Mouse (Mus musculus) MEL (cell line): Measurements from ENCODE around the gene Pigt.

Source experiments
- CTCF ChIP-seq, 3 experiments: IDR thresholded peaks in 2 of 3; conservative IDR thresholded peaks in 1 of 3; 2 replicates each; pipeline ENCODE4 v1.5.1; 2011 to 2012; ENCODE audit warnings: low read length in 3 of 3, low read depth in 2 of 3, mild to moderate bottlenecking in 2 of 3, improper control_type of control experiment in 1 of 3, inconsistent platforms in 1 of 3, mixed read lengths in 1 of 3, moderate library complexity in 1 of 3; ENCODE audit not compliant: control insufficient read depth in 1 of 3, insufficient read depth in 1 of 3, poor library complexity in 1 of 3, severe bottlenecking in 1 of 3
- E2F4 ChIP-seq: IDR thresholded peaks from 2 replicates; pipeline ENCODE4 v1.6.1; 2011; ENCODE audit warnings: low read depth, low read length, improper control_type of control experiment, borderline replicate concordance
- EP300 ChIP-seq, 2 experiments: IDR thresholded peaks; 2 replicates each; pipeline ENCODE4 v1.6.1; 2011; ENCODE audit warnings: improper control_type of control experiment in 2 of 2, low read length in 2 of 2, low read depth in 1 of 2, mild to moderate bottlenecking in 1 of 2
- MAX ChIP-seq: IDR thresholded peaks from 2 replicates; pipeline ENCODE4 v1.6.1; 2011; ENCODE audit warnings: low read length, improper control_type of control experiment
- MYB ChIP-seq: IDR thresholded peaks from 2 replicates; pipeline ENCODE4 v1.6.1; 2011; ENCODE audit warnings: mild to moderate bottlenecking, low read depth, low read length, improper control_type of control experiment
- MYC ChIP-seq: IDR thresholded peaks from 2 replicates; pipeline ENCODE4 v1.6.1; 2011; ENCODE audit warnings: low read depth, mild to moderate bottlenecking, low read length, improper control_type of control experiment, moderate library complexity
- POLR2A ChIP-seq, 2 experiments: IDR thresholded peaks; 2 replicates each; pipeline ENCODE4 v1.6.1; 2011 to 2012; ENCODE audit warnings: low read length in 2 of 2, mild to moderate bottlenecking in 2 of 2, control low read depth in 1 of 2, improper control_type of control experiment in 1 of 2, low read depth in 1 of 2, moderate library complexity in 1 of 2; ENCODE audit not compliant: control insufficient read depth in 1 of 2, insufficient read depth in 1 of 2, poor library complexity in 1 of 2
- SIN3A ChIP-seq: IDR thresholded peaks from 2 replicates; pipeline ENCODE4 v1.6.1; 2012; ENCODE audit warnings: low read length, improper control_type of control experiment, inconsistent platforms
- USF1 ChIP-seq: IDR thresholded peaks from 2 replicates; pipeline ENCODE4 v1.6.1; 2014; ENCODE audit warnings: low read depth, mild to moderate bottlenecking, inconsistent platforms, low read length, improper control_type of control experiment, moderate library complexity
- ZKSCAN1 ChIP-seq: IDR thresholded peaks from 2 replicates; pipeline ENCODE4 v1.6.1; 2012; ENCODE audit warnings: low read depth, mild to moderate bottlenecking, inconsistent platforms, low read length, improper control_type of control experiment, moderate library complexity

DNA sequence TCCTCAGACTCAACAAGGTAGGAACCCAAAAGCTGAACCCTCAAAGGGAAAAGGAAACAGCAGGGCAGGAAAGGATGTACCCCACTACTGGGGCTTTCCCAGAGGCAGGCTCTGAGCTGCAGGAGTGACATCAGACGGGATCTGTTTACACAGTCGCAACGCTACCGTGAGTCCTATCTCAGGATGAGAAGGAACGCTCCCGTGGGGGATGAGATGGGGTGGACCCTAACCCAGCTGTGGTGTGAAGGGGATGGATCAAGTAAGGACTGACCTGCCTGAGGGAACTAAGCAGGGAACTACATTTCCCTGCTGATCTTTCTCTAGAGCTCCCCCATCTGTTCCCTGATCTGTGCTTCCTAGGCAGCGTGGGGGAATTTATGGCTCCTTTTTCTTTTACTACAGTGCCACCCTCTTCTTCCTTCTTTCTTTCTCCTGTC is 40.4 kb upstream of the Pigt start, which contains the start of gene Sys1:
- TF ChIP-seq POLR2A (IDR thresholded peaks at IDR 0.05; ENCODE audit: control insufficient read depth in 1 of 2, insufficient read depth in 1 of 2, low read depth in 1 of 2, low read length in 2 of 2, poor library complexity in 1 of 2) (no peak), EP300 (IDR thresholded peaks at IDR 0.05; ENCODE audit: low read depth in 1 of 2, low read length in 2 of 2) (no peak), USF1 (no peak), MYB (no peak), E2F4 (no peak), CTCF (IDR thresholded peaks at IDR 0.05 in 2 of 3, conservative IDR thresholded peaks at IDR 0.05 in 1 of 3; ENCODE audit: control insufficient read depth in 1 of 3, insufficient read depth in 1 of 3, low read depth in 2 of 3, low read length in 3 of 3, poor library complexity in 1 of 3, severe bottlenecking in 1 of 3) (no peak), ZKSCAN1 (no peak), SIN3A (no peak), MAX (no peak), MYC (no peak)
